Mouse (Mus musculus) heart, adult 18-20 months (tissue): ENCODE data around the gene Ints14. TPM values are rescaled to one million over a fixed set of nuclear protein-coding genes. Genes with fewer than 3 reads are reported as not detected.

Experiments
- DNase-seq, 2 experiments: peaks; one replicate each; pipeline ENCODE4 v3.0.0; 2021 to 2022; ENCODE audit warnings: mixed read lengths in 1 of 2
- long read RNA-seq, 2 experiments: library from polyadenylated mRNA; stranded (forward); transcript quantifications; one replicate each; pipeline ENCODE4 v2.0.0; 2021
- total RNA-seq, 2 experiments: library from RNA; stranded (reverse); gene quantifications; 2 replicates each; pipeline ENCODE4 v1.2.3; 2021

Gene Ints14
- total RNA-seq = 10 to 100 TPM; 14.2 to 14.5 TPM
- long read RNA-seq, experiment 1, transcript Ints14-202 (13 exons, 2,820 nt) = major isoform, 9 of 14 reads
- long read RNA-seq, experiment 1, partial matches to known transcripts = 3 of 14 reads
- long read RNA-seq, experiment 1, other reads (novel, unspliced or antisense) = 2 of 14 reads
- long read RNA-seq, experiment 2, partial matches to known transcripts = 1 of 5 reads
- long read RNA-seq, experiment 2, other reads (novel, unspliced or antisense) = 2 of 5 reads

DNA sequence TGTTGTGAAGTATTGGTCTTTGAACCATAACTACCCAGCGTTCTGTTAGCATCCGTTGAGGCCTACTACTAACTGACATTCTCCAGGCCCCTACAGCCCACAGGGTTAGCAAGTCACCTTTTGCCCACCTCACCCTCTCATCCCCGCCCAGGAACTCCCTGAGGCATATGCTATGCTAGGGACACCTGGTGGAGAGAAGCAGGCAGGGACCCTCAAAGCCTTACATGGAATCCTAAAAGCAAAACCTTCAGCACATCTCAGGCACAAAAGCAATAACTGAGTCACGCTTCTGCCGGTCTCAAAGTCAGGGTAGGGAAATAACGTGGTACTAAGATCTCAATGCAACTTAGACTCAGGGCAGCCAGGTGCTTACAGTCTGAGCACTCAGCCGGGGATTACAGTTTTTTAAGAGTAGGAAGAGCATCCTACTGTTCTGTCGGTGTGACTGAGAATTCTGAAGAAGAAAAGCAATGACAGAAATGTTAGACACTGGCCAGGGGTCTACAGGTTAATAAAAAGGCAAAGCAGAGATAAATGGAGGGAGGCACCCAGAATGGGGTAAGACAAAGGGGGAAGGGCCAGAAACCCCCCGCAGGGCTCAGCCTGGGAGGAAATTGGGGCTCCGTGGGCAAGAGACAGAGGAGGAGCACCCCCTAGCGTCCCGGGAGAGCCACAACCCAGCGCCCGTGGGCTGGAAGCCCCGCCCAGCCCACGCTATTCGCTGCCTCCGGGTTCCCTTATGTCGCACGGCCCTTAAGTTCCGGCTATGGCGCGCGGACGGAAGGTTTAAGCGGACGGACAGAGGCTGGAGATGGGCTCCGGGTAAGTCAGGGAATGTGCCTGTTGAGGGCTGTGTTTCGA is at the start of gene Ints14:
Gene Ints14 (plus strand): TSS at position 789 of the 861 bp plus-strand sequence.
- DNase-seq = peak; percentile 95 to 99

DNA sequence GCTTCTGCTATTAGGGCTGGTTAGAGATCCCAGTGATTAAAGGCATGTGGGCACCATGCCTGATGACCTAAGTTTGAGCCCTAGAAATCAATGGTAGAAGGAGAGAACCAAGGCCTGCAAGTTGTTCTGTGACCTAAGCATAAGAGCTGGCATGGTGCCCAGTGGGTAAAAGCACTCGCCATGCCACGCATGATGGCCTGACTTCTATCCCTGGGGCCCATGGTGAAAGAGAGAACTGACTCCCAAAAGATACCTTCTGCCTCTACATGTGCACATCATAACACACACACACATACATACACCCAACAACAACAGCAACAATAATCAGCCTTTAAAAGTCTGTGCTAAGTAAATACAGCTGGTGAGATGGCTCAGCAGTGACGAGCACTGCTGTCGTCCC is 47.3 kb upstream of the Ints14 start:
- DNase-seq = no peak

DNA sequence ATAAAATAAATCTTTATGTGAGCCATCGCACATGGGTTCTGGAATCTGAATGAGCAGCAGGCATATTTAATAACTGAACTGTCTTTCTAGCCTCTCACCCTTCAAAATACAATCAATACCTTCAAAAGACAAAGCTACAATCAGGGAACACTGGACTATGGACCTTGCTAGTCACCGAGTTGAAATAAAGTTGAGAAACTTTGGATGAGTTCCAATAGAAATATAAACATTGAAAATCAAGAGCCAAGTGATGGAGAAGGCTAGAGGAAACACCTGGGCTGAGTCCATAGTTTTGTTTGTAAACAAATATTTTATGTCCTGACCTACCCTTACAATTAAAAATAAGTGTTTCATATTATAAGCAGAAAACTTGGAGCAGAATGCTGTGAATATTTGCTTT is 46.7 kb upstream of the Ints14 start:
- DNase-seq = no peak

DNA sequence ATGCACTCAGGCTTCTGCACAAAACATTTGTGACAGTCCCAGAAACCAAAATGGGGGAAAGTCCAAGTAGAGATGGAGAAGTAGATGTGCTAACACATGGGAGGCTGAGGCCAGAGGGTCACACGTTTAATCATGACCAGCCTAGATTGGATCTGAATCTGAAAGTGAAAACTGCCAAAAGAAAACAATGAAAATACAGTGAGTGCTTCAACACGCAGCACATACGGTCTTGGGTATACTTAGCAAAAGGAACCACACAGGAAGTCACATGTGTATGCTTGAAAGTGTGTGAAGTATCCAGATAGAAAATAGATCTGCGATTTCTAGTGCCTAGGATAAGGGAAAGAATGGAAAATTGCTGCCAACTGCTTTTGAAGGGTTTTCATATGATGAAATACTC is 46.1 kb upstream of the Ints14 start:
- no peak for DNase-seq

DNA sequence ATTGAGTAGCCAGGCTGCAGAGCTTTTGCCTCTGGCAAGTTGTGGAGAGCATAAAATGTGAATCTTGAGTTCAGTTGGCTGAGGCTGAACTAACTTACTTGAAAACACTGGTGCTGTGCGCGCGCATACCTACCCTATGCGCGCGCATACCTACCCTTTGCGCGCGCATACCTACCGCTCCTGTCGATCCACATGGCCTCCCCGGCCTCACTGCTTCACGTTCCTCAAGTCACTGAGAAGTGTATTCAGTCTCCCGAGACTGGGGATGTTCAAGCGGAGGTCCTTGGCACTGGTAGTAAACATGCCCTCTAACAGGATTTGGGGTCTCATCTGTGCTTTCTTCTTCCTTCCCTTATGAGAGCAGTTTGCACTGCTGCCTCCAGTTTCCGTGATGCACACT is 42.1 kb upstream of the Ints14 start:
- no peak for DNase-seq

DNA sequence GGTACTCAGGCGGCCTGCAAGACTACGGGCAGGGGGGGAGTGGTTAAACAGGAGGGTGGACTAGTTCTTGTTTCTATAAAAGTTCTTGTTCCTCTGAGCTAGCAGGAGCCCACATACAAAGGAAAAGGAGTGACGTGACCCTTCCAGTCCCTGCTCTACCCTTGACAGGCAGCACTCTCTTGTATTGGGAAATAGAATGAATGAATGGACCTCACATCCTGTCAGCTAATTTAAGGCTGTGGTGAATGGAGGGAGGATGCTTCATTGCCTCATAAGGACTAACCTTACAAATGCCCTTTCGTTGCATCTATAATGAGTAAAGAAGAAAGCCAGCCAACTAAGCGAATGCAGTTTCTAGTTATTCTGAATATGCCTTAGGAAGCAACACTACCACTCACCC is 34.9 kb upstream of the Ints14 start:
- DNase-seq = no peak

DNA sequence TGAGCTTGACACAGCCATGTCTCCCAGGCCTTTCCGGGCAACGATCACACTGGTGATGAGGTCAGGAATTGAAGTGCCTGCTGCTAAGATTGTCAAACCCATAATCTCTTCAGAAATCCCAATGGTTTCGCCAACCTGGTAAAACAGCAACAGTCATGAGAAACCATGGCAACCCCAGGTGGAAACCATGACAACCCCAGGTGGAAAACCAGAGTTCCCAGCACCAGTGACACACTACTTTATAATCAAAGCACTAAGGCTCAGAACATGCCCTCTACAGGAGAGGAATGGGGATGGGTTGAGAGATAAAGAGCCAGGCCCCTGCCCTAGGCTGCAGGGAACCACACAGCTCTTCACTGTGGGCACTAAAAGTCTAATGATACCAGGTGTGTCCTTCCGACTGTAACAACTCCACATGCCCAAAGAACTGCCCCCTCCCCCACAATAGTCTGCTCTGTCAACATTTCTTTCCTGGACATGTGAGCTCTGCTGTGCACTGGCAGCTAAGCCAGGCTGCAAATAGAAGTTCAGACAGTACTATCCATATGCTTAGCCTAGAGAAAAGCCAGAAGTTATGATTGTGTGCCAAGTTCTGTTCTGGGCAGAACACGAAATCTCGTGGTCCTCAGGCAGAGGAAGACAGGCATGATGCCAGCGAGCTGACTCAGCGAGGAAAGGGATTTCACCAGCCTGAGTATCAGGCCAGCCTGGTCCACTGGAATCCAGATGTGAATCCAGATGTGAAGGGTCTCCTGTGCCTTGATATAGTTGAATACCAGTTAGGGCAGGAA is 34.3 kb upstream of the Ints14 start:
- DNase-seq = peak; percentile 80 to 86

DNA sequence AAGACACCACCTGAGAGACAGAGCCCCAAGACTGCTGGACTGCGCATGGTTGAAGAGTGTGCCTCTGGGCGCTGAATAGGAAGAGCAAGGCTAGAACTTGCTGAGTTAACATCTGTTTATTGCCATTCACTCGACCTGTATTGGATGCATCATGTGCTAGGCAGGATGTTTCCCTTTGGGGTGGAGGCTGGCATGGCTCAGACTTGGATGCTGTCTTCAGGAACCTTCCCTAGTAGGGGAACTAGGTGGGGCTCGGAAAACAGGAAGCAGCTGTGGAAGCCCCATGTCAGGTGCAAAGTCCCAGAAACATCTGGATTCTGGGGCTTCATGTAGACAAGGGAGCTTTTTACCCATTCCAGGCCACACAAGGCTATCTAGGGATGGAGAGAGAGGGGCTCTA is 30.4 kb upstream of the Ints14 start:
- DNase-seq = peak in 1 of 2 experiments; percentile 65

DNA sequence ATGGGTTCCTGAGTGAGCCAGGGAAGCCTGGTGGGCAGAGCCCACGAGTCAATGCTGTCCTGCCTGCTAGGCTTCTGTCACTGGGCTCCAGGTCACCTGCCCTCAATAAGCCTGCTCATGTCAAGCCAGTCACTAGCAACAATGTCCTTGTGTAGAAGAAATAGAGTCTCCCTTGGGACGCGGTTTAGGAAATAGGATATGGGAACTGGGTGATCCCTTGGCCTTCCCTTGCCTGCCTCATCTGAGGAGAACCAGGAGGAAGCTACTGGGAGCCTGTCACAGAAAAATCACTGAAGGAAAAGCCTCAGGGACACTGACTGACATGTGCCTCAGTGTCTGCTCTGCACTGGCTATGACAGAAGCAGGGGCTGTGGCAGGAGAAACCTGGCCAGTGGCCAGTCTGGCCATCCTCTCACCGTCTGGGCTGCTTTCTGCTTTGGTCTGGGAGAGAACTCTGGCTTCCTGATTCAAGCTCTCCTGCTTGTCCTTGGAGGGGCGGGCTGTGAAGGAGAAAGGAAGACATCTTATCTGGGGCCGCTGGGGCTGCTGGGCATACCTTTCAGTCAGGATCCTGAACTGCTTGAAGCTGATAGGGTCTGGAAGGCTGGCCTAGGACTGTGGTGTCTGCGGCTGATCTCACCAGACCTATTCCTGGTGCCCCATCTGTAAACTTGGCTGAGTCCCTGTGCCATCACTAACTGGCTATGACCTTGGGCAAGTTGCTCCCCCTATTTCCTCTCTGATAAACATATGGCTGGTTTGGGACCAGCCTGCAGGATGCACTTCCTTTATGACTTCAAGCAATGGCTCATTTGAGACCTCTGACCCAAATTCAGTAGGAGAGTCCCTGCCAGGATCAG is 28.7 kb upstream of the Ints14 start:
- peak; percentile 27 to 52 for DNase-seq

DNA sequence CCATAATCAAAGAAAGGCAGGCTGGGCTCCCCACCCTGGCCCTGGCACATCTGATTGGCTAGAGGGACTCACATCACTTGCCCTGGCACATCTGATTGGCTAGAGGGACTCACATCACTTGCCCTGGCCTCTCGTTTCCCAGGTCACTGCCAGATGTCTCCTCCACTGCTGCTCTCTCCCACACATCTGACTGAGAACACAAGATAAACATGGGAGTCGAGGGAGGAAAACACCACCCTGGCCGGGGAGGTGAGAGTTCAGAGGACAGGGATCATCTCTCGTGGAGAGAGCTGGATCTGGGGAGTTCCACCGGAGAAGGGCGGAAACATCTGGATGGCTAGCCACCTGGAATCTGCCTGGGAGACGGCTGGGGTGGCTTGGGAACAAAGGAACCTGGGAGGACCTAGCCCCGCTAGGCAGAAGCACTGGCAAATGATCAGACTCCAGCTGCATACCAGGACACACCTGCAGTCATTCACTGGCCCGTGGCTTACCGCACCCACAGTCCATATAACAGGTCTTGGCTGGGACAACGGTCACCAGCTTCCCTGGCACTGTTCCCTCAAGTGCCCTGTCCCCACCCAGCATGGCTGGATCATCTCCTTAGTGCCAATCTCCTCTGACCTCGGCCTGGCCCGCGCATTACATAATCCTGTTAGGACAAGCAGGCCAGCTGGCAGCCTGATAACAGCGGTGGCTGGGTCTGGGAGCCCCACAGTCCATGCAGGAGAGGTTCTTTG is 26.5 kb upstream of the Ints14 start:
- DNase-seq = peak; percentile 77 to 84

DNA sequence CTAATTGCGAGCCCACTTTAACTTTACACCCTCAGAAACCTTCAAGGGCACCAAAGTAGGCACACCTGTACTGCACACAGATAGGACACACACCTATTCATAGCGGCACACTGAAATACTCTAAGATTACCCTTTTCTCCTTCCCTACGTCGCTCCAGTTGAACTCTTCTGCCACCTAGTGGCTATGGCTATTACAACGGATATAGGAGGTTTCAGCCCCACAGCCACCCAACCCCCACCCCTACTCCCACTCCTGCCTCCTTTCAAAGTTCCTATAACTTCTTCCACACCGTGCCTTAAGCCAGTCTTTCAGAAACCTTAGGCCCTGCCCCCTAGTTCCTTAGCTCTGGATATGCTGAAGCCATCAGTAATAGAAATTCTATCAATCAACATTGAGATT is 24.2 kb upstream of the Ints14 start:
- peak; percentile 66 to 83 for DNase-seq

DNA sequence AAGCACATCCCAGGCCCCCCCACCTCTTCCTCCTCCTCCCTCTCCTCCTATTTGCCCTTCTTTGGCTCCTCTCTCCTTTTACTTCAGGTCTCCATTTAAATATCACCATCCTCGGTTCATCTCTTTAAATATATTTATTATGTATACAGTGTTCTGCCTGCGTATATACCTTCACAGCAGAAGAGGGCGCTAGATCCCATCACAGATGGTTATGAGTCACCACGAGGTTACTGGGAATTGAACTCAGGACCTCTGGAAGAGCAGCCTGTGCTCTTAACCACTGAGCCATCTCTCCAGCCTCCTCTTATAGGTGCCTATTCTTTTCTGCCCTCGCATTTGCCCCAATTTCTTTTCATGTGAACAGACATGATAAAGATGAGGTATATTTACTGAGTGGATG is 23.2 kb upstream of the Ints14 start:
- no peak for DNase-seq

DNA sequence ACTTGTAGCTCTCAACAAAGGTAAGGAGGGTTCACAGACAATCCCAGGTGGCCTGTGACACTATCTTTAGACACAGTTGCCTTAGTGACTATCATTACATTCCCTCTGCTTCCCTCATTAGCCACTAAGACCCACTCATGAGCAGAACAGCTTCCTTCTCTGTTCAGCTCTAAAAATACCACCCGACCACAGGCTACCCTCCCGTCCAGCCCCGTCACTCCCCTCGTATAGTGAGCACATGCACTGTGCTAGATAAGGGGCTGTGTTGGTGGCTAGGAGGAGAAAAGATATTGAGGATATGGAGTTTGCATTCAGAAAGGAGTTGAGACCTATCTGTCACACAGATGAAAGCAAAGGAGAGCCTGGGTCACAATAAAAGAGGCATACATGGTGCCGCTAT is 22.2 kb upstream of the Ints14 start:
- no peak for DNase-seq

DNA sequence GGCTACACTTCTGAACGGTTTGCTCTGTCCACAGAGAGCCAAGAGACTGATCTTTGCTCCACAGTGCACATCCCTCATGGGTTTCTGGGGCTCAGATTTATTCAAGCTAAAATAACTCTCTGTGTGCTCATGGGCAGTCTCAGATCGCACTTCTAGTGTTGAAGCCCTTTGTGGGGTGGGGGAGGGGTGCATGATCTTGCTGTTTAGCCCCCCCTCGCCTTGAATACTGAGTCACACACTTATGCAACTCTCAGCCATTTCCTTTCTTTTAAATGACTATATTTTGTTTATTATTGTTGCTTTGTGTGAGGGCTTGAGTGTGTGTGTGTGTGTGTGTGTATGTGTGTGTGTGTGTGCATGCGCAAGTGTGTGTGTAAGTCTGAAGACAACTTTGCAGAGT is 21.4 kb upstream of the Ints14 start:
- DNase-seq = no peak

DNA sequence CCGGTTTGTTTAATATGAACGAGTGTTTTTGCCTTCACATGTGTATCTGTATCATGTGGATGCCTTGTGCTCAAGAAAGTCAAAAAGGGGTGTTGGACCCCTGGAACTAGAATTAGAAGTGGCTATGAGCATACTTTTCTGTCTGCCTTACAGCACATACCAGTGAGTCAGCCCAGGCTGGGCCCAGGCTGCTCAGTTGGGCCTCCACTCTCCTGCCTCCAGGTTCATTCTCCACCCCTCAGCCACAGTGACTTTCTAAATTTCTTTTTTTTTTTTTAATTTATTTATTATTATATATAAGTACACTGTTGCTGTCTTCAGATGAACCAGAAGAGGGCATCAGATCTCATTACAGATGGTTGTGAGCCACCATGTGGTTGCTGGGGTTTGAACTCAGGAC is 20.9 kb upstream of the Ints14 start:
- DNase-seq = no peak

DNA sequence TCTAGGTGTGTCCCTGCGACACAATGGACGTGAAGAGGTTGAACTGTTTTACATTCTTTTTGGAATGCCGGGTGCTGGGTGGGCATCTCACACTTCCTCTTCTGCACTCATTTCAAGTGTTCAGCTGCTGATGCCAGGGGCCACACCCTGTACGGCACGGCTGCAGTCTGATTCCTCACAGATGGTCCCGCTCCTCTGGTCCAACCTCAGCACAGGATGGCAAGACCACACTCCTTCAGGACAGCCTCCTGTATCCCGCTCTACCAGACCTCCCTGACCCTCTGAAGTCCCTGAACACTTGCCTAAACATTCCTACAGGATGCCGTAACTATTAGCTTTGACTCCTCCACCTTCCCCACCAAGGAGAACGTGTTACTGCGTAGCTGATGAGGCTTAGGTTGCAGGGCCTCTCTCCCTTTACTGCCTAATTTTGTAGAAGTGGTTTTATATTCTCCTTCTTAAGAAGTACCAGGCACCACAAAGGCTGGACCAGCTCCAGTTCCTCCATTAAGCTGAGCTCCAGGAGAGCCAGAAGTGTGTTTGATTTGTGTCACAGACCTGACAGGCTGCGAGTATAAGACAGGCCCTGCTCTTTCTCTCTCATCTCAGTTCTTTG is 19.9 kb upstream of the Ints14 start:
- no peak for DNase-seq

DNA sequence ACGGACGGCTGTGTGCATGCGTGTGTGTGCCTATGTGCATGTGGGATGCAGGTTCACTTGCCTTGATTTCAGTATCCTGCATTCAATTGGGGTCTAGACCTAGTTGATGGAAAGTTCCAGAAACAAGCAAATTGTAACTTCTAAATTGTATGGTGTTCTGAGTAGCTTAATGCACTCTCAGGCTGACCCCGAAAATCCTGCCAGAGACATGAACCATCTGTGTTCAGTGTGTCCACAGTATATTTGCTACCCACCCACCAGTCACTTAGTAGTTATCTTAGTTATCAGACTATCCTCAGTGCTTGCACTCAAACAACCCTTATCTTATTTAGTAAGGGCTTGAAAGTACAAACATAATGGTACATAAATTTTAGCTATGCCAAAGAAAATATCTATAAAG is 19.1 kb upstream of the Ints14 start:
- DNase-seq = no peak

DNA sequence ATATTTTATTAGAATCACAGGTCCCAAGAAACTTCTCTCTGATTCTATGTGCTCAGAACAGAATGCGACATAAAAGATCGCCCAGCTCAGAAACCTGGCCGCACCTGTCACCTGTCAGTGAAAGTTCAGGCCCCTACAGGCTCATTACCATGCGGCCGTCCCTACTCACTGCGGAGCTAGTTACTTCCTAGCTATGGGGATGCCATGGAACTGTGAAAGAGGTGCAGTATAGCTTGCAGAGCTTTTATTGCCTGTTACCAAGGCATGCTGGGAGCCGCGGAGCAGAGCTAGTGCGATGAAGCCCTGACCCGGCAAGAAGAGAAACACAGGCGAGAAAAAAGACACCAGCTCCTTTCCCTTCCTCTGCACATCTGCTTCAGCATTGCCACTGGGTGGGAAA is 16.7 kb upstream of the Ints14 start:
- no peak for DNase-seq

DNA sequence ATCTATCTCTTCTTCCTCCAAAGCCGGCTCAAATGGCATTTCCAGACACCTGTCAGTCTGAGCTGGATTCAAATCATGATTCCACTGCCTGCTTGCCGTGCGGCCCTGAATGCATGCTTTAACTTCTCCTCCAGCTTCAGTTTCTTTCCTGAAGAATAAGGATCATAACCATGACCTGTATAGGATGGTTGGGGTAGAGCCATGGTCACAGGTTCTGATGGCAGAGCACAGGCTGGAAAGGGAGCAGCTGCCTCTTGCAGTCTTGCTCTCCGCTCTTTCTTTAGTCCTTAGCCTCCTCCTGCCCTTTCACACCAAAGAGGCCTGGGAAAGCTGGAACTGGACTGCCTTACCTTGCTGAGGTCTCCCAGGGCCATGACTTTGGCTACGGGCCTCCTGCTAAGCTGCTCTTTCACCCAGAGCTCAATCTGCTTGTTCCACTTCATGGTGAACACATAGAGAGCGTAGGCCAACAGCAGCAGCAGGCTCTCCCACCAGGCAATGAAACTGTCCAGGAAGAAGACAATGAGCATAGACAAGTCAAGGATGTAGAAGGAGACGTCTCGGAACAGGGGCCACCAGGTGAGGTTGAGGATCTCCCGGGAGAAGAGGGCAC is 13.1 kb upstream of the Ints14 start:
- no peak for DNase-seq

DNA sequence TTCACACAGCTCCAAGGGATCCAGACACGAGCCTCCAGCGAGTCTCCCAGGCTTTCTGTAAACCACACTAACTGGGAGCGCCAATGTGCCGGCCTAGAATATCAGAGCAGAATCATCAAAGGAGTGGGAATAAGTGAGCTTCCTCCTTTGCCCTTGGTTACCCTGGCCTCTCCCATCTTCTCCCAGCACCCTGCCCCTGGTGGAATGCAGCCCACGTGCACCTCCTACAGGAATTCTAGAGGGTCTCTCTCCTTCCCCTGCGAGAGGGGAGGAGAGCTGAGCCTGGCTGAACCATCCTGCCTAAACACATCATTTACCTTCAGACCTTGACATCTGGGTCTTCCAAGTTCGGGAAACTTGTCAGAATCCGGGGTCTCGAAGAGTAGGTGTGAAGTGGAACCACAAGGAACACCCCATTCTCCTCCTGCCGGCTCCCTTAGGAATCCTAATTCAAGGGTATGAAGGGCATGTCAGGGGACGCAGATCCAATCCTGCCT is 9.5 kb upstream of the Ints14 start, which contains the start of gene Slc24a1:
Gene Slc24a1 (minus strand): TSS at position 447 of the 497 bp plus-strand sequence.
- DNase-seq = no peak
